Mouse (Mus musculus) lung, postnatal 10 days (tissue): ENCODE measurements at regions not wholly inside any gene's neighbourhood (a gene's known extent, or its start where the extent isn't known, plus 50 kb on each side); places are given as distances from the start of the nearest gene placed in this dataset.
A peak's percentile ranks its signal among the peaks of the same experiment; 100 is the strongest.

Source experiments
- DNase-seq: peaks from one replicate; pipeline ENCODE4 v3.0.0; 2021

- no peak for DNase-seq
Observed at GRCm38 (mm10) chr4:105561611-105562010, 228.1 kb upstream of the Gm12728 start.

- no peak for DNase-seq
Observed at GRCm38 (mm10) chr4:105565796-105566195, 223.9 kb upstream of the Gm12728 start.

DNA sequence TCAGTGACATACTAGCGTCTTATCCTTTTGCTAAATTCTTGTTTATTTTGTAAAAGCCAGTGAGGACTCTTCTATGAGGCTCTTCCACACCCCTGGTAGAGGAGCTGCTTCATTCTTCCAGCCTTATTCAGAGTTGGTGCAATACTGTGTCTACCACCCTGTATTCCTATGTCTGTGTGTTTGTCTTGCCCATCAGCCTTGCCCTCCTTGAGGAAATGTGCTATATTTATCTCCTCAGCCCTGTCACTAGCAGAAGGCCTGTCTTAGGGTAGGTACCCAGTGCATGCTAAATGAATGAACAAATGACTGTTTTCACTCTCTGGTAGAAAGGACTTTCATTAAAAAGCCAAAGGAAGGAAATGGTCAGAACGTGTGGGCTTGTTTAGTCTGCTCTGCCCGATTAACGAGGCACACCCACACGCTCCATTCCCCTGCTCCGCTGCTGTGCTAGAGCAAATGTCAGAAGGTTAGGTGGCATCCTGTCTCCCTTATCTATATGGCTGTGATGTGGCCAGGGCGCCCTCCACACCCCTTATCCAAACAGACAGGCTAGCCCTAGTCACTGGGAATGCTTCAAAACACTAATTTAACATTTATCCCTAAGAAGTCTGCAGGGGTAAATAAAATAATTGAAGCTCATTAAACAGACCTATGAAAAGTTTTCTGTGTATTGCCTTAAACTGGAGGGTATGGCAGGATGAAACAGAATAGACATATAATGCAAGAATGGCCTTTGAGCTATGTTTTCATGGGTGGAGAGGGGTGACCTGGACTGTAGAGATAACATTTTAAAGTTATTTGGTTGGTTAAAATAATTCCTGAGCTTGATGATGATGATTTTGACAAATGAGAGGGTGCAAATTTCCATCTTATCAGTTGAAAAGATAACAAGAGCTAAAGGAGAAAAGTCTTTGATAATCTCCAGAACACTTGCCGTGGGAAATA lies 222.9 kb upstream of the Gm12728 start:
- peak; percentile 34 for DNase-seq

DNA sequence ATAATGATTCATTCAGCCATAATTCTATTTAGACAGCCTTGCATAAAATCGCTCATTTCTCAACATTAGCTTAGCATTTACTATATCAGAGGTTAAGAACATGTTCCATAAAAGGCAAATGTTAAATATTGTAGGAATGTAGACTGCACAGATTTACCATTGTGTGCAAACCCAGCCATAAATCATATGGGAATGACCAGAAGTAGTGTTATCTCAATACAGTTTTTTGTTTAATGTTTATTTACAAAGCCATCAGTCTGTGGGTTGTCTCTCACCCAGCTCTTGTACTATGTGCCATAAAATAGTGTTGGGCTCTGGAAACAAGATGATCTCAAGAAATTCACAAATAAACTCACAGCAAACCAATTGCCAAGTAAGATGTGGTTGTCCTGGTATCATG lies 220.0 kb upstream of the Gm12728 start:
- no peak for DNase-seq

- no peak for DNase-seq
Observed at GRCm38 (mm10) chr4:105575550-105575949, 214.1 kb upstream of the Gm12728 start.

GRCm38 (mm10) chr4:105580987-105581386 lies 208.7 kb upstream of the Gm12728 start:
- DNase-seq = no peak

DNA sequence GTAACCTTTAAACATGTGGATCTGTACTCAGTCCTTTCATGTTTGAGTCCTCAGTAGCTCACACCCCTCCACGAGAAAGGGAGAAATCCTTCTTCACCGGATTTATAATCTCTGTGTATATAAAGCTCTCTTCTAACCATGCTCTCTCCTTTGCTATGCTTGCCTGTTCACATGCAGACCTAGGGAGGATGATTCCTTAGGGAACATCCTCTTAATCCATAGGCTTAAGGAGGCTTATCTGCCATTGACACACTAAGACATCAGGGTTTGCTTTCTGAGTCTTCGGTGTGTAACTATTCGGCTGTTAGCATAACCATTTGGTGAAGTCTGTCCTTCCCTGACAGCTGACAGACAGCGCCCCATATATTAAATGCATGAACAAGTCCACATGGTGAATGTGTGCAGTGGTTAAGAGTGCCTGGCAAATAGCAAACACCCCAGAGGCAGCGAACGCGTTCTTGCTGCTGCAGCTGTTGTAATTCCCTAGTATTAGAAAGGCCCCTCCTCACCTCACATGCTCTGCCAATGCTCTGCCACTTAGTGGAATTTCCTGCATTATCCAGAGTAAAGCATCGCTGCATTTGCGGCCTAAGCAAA lies 205.2 kb upstream of the Gm12728 start:
- no peak for DNase-seq

GRCm38 (mm10) chr4:105603661-105604060 lies 186.0 kb upstream of the Gm12728 start:
- no peak for DNase-seq

DNA sequence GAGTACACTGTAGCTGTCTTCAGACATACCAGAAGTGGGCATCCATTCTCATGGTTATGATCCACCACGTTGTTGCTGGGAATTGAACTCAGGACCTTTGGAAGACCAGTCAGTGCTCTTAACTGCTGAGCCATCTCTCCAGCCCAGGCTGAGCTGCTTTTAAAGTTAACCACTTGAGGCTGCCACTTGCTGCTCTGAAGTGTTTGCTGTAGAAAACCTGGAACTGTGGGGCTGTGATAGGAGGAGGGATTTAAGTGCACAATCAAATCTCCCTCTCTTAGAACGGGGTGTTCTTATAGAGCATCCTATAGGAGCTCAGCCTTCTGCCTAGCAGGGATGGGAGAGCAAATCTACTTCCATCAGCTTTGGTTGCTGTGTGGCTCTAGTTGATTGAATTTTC lies 185.1 kb upstream of the Gm12728 start:
- DNase-seq = no peak

- DNase-seq = no peak
Observed at GRCm38 (mm10) chr4:105606731-105607130, 182.9 kb upstream of the Gm12728 start.

DNA sequence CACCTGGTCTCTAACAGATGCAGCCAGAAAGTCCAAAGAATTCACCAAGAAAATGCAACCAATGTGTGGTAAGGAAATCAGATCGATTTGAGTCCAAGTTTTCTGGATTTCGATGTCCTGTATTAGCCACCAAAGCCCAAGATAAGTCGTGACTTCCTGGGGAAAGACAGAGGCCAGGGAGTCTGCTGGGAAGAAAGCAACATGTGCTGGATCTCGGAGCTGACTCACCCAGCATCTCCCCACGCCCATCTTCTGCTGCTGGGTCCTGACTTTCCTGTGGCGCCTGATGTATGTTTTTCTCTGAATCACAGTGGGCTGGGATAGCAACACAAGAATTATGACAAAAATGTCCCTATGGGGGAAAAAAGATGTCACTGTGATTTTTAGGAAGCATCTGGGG lies 178.8 kb upstream of the Gm12728 start:
- DNase-seq = no peak

DNA sequence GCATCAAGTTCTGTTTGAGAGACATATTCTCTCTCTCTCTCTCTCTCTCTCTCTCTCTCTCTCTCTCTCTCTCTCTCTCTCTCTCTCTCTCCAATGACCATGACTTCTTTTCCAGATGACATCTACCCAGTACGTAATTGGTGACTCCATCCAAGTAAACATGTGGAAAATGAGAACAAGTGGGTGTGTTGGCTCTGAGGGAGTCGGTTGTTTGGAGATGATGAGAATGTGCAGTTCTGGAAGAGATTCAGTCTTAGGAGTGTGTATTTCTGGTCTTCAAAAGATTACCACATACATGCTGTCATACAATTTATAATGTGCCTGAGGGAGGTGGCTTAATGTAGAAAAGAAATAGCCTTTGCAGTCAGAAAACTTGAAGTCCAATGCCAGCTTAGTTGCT lies 175.3 kb upstream of the Gm12728 start:
- peak; percentile 16 for DNase-seq

GRCm38 (mm10) chr4:105626371-105627320 lies 163.0 kb upstream of the Gm12728 start:
- DNase-seq = peak; percentile 80

- no peak for DNase-seq
Observed at GRCm38 (mm10) chr4:105629581-105629980, 160.1 kb upstream of the Gm12728 start.

GRCm38 (mm10) chr4:105630595-105631369 lies 158.9 kb upstream of the Gm12728 start:
- peak; percentile 12 for DNase-seq

GRCm38 (mm10) chr4:105632581-105633358 lies 156.9 kb upstream of the Gm12728 start:
- DNase-seq = peak; percentile 22

GRCm38 (mm10) chr4:105633789-105634188 lies 155.9 kb upstream of the Gm12728 start:
- no peak for DNase-seq

GRCm38 (mm10) chr4:105640793-105641192 lies 148.9 kb upstream of the Gm12728 start:
- DNase-seq = peak; percentile 60

- DNase-seq = peak; percentile 26
Observed at GRCm38 (mm10) chr4:105641582-105641981, 148.1 kb upstream of the Gm12728 start.

- DNase-seq = no peak
Observed at GRCm38 (mm10) chr4:105648820-105649446, 140.7 kb upstream of the Gm12728 start.

DNA sequence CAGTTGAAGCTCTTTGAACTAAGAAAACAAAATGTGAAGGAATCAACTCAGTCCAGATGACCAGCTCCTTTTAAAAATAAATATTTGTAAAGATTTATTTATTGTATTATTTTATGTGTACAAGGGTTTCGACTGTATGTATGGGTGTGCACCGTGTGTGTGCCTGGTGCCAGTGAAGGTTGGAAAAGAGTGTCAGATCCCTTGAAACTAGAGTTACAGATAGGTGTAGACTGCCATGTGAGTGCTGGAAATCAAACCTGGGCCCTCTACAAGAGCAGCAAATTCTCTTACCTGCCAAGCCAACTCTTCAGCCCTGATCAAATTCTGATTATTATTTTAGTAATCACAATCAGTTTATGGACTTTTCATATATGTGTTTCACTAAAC lies 140.2 kb upstream of the Gm12728 start:
- no peak for DNase-seq
